Mouse (Mus musculus): ENCODE measurements around the gene Paqr7.
"Not testable (repeated sequence)": the region's sequence is repeated elsewhere in the genome, so short reads cannot be mapped to it uniquely, and the experiment has no call there.

The Paqr7 gene

DNA sequence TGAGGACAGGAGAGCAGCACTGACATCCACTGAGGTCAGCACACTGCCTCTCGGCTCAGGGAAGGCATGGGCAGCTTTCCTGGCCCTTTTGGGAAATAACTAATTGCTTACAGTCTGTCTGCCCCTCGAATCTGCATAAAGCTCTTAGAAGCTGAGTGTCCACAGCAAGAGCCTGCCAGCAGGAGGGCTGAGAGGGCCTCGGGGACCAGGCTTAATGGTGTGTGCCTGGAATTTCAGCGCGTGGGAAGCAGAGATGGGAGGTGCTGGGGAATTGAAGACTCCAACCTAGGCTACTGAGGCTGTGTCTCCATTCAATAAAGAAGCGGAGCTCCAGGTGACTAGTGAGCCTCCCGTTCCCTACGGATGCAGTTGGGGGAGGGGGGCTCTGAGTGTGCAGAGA lies 22.3 kb upstream of the Paqr7 start:
- DNase-seq: no peak

DNA sequence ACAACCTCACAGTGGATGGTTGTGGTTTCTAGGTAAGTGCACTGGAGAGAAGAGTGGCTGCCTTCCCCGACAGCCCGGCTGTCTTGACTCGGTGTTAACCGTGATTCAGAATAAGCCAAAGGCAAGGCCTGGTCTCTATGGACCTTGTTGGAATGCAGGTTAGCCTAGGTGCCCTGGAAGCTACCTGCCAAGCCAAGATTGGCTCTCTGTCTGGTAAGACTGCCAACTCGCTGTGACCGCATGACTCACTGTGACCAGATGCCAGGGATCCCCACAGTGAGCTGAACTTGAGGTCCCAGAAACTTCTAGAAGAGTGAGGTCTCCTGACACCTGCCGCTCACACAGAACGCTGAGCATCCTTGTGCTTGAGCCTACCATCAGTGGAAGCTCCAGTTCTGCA lies 19.6 kb upstream of the Paqr7 start:
- DNase-seq: no peak

- peak; percentile 96 for DNase-seq
These were observed 18.5 kb upstream of the Paqr7 start for GRCm38 (mm10) chr4:134478031-134478430.

DNA sequence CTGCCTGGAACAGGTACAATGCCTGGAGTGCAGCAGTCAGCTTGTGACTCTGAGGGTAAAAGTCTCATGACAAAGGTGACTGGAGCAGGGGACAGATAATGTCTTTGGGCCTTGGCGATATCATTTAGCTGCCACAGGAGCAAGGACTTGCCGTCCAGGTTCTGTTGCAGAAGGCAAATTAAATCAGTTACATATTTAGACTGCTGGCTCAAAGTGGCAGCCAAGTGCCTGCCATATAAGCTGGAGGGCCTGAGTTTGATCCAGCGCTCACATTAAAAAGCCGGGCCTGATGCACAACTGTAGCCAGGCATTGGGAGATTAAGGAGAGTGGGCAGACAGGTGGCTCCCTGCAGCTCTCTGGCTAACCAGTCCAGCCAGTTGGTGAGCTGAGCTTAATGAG lies 16.7 kb upstream of the Paqr7 start:
- DNase-seq: no peak

DNA sequence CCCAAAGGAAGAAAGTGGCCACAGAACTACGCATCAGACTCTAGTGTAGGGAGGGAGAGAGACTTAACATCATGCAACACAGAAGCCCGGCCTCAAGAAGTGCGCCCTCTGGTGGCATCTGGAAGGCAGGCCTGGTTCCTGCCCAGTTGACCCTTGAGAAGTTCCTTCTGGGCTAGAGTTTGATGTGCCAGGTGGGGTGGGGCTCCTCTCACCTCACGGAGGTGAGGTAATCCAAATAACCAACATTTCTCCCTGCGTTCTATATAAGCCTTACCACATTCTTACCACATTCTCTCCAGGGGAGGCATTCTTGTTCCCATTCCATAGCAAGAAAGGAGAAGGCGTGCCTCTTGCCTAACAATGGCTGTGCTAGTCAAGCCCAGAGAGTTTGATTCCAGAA lies 15.6 kb upstream of the Paqr7 start:
- DNase-seq: peak; percentile 79

DNA sequence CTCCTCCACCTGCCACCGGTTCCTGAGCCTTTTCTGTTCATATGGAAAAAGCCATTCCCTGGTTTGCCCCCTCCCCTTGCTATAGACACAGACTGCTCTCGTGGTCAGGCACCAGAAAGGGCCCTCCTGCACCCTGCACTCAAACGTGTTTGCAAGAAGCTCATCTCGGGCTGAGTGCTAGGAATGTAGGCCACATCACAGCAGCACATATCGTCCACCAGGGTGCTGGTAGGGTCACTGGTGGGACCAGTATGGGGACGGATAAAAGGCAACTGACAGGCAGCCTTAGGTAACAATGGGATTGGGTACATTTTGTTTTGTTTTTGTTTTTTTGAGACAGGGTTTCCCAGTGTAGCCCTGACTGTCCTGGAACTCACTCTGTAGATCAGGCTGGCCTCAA lies 15.2 kb upstream of the Paqr7 start:
- no peak for DNase-seq

DNA sequence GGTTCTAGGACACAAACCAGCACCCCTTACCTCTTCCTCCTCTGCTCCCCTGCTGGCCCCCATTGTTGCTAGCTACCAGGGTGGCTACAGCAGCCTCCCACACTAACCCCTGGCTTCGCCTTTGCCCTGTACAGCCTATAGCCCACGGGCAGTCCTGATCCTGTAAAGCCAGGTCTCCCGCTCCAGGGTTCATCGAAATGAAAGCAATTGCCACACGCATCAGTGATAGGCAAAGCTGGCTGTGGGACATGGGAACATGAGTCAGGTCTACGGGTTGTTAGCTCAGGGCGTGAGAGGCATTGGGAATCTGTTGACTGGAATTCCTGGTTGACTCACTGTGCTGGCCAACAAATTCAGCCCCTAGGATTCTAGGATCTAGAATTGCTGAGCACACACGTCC lies 14.1 kb upstream of the Paqr7 start:
- no peak for DNase-seq

DNA sequence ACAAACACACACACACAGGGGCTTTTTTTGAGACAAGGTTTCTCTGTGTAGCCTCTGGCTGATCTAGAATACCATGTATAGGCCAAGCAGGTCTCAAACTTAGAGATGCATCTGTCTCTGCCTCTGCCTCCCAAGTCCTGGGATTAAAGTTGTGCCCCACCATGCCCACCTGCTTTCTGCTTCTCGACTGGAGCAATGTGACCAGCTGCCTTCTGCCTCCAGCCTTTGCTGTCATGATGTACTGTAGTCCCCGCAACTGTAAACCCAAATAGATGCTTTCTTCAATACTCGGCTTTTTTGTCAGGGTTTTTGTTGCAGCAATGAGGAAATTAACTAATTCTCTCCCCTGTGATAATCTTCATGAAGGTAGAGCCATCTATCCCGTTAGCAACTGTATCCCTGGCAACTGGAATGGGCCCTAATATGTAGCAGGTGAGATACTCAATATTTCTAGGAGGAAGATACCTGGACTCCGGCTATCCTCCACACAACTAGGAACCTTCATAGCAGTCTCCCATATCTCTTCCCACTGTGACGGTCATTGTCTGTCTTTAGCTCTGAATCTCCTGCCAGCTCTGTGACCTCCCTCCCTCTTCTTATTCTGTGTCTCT lies 13.3 kb upstream of the Paqr7 start:
- no peak for DNase-seq

GRCm38 (mm10) chr4:134483696-134484095 lies 12.8 kb upstream of the Paqr7 start:
- no peak for DNase-seq

DNA sequence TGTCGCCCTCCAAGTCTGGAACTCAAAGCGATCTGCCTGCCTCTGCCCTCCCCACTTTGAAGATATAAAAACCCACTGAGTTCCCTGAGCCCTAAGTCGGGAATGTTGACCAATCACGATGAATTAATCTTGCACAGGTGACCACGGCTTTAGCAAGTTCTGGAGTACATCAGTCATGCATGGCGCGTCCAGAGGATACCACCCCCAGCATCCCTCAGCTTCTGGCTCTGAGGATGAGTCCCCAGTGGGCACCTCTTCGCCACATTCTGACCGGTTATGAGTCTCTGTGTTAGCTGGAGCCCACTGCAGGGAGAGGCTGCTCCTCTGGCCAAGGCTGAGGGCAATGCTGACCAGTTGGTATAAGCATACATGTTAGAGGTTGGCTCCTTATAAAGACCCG lies 12.3 kb upstream of the Paqr7 start:
- no peak for DNase-seq

- DNase-seq: no peak
These were observed 11.2 kb upstream of the Paqr7 start for GRCm38 (mm10) chr4:134485151-134485900.

DNA sequence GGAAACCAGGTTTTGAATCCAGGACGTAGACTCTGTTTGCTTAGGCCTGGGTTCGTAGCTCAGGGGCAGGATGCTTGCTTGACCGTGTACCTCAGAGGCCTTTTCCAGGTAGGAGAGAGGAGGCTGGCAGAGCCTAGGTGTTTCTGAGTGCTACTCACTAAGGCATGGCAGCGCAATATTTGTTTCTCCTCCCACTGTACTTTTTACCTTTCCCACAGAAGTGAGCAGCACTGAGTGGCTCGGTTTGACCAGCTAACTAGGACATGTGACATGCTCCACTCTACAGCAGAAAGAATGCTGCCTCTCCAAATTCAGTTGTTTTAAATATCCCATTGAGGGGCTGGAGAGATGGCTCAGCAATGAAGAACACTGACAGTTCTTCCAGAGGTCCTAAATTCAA lies 8.3 kb upstream of the Paqr7 start:
- DNase-seq: no peak

DNA sequence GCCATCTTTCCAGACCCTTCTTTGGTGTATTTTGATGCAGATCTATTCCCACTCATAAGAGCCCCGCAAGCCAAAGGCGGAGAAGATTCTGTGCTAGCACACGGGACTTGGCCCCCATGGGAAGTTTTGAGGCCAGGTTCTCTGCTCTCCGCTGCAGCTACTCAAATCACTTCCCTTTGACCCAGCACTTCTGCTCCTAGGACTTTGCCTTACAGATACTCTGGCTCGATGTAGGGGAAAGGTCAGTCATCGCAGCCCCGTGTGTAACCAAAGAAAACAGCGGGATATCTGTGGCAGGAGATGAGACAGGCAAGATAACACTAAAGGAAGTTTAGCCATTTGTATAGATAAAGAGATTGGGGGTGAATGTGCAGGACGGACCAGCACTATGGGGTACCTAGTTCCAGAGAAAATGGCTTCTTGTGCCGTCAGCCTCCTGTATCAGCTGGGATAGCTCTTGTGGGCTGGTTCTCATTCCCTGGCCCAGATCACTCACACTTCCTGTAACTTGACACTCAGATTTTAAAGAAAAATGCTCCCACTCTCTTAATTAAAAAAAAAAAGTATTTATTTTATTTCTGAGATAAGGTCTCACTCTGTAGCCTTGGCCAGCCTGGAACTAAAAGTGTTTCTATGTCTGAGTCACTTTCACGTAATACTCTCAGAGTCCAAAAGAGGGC lies 6.4 kb upstream of the Paqr7 start:
- DNase-seq: no peak

GRCm38 (mm10) chr4:134491716-134492115 lies 4.8 kb upstream of the Paqr7 start:
- no peak for DNase-seq

- DNase-seq: not testable (repeated sequence)
These were observed 2.3 kb upstream of the Paqr7 start for GRCm38 (mm10) chr4:134494161-134494560.

- DNase-seq: peak; percentile 81
These were observed 1.5 kb upstream of the Paqr7 start for GRCm38 (mm10) chr4:134494780-134495545.

GRCm38 (mm10) chr4:134495546-134495923 lies 962 bp upstream of the Paqr7 start:
- DNase-seq: no peak

- no peak for DNase-seq
These were observed 726 bp downstream of the Paqr7 start for GRCm38 (mm10) chr4:134497223-134497622.

GRCm38 (mm10) chr4:134497986-134498731 lies 1.7 kb downstream of the Paqr7 start:
- DNase-seq: no peak

- DNase-seq: not testable (repeated sequence)
These were observed 2.5 kb downstream of the Paqr7 start for GRCm38 (mm10) chr4:134498983-134499382.

GRCm38 (mm10) chr4:134501095-134501494 lies 4.6 kb downstream of the Paqr7 start:
- DNase-seq: no peak

- DNase-seq: no peak
These were observed 7.3 kb downstream of the Paqr7 start for GRCm38 (mm10) chr4:134503686-134504357.
